Mouse (Mus musculus) cerebellum, adult 2 months (tissue): ENCODE data around the gene Magi2.

Experiments used
- CTCF ChIP-seq: fragments of 200-500 bp; IDR thresholded peaks from 2 replicates; pipeline ENCODE4 v1.5.1; 2011; ENCODE audit warnings: low read depth, mild to moderate bottlenecking, control low read depth, low read length, moderate library complexity, borderline replicate concordance; ENCODE audit not compliant: insufficient read depth
- POLR2A ChIP-seq: fragments of 200-500 bp; IDR thresholded peaks from 2 replicates; pipeline ENCODE4 v1.6.1; 2011; ENCODE audit warnings: low read length, control low read depth, borderline replicate concordance; ENCODE audit not compliant: insufficient read depth

DNA sequence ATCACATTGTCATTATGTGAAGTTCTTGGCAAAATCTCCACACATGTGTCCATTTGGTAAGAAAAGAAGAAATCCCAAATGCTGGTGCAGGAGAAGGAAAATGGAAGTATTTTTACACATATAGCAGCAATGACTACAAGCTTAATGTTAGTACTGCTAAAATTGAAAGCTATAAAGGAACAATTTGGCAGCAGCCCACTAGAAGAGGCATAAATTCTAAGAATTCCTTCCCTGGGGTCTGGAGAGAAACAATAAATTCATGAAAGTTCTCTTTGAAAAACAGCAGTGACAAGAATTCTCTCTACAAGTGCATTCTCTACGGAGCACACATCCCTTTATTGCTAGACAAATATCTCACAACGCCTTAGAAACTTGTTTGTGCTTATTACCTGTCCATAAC is 913.4 kb downstream of the Magi2 start:
- TF ChIP-seq CTCF = no peak
- no peak for TF ChIP-seq POLR2A
